Mouse (Mus musculus) ES-Bruce4 (cell line): Measurements from ENCODE around the gene Ltbp2.

Experiments used
- CTCF ChIP-seq: IDR thresholded peaks from one replicate; pipeline ENCODE4 v1.8.1; 2011; ENCODE audit warnings: low read depth, low read length
- EP300 ChIP-seq: IDR thresholded peaks from 2 replicates; pipeline ENCODE4 v1.6.1; 2011; ENCODE audit warnings: low read depth, low read length; ENCODE audit not compliant: insufficient read depth
- POLR2A ChIP-seq: IDR thresholded peaks from one replicate; pipeline ENCODE4 v1.8.1; 2011; ENCODE audit warnings: low read length; ENCODE audit not compliant: insufficient read depth

- no peak for TF ChIP-seq CTCF
- TF ChIP-seq POLR2A, result no peak
- TF ChIP-seq EP300, result no peak
These were observed 13.1 kb downstream of the Ltbp2 start for GRCm38 (mm10) chr12:84863196-84863595.
